Mouse (Mus musculus): ENCODE data around the gene Mettl8.

DNA sequence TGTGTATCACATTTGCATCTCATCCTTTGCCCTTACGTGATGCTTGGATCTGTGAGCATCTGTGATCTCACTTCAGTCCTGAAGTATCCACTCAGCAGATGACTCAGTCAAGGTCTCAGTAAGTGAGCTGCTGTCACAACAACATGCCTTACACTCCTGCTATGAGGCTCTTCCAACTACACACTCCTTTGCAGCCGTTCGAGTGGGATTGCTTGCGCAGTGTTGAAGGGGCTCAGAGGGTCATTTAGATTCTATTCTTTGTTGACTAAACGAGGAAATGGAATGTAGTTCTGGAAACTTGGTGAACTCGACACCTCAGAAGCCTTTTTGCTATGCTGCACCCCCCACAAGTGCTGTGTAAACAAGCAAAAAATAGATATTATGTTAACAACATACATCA lies 9.2 kb downstream of the Mettl8 start:
- TF ChIP-seq CTCF (IDR thresholded peaks at IDR 0.05; ENCODE audit: borderline replicate concordance, extremely low read depth, insufficient read depth, insufficient read length) (no peak), POLR2A (IDR thresholded peaks at IDR 0.05; ENCODE audit: borderline replicate concordance, extremely low read depth, insufficient read depth, insufficient read length, poor library complexity, severe bottlenecking) (no peak)
